Mouse (Mus musculus) activated CD4-positive, CD25-positive, alpha-beta regulatory T cell, adult 9 weeks (primary cell): ENCODE measurements around the gene Rprd1b. TPM values are rescaled to one million over a fixed set of nuclear protein-coding genes. Genes with fewer than 3 reads are reported as not detected.

Source experiments
- polyA plus RNA-seq: library from polyadenylated mRNA; unstranded; fragments of 100-300 nt; shearing (Covaris generic); gene quantifications from one replicate; pipeline ENCODE4 v1.2.1, GENCODE M21; 2017

Gene Rprd1b
- polyA plus RNA-seq: 50.3 TPM

DNA sequence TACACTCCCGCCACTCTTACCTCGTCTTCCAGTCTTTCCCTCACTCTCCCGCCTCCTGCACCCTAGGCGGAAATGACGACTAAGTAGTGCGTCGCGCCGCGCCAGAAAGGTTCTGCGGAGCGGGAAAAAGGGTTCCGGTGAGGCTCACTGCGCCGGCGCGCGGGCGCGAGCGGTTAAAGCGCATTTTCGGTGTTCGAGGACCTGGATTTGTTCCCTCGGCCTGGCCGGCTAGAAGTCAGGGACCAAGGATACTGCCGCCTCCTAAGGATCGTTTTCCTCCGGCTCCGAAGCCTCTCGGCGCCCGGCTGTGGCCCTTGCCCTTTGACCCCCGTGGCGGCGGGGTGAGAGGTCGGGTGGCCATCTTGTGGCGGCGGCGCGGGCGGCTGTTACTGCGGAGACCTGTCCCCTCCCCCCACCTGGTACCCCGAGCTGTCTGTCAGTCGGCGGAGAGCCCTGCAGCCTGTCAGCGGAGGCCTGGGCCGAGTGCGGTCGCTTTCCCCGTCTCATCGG is at the start of gene Rprd1b, which contains the start of gene Tti1:
Rprd1b (plus strand) TSS at position 144 of the 510 bp plus-strand sequence.
Tti1 (minus strand) TSS at position 80 of the 510 bp plus-strand sequence.

GRCm38 (mm10) chr2:158146223-158146622 is 117.9 kb downstream of the Rprd1b start, which contains the start of gene Tgm2:
Gene Tgm2 (minus strand): TSS chr2:158146436.

Other genes starting within 250 kb of the Rprd1b start
- not detected for gene Vstm2l, start 113.8 kb upstream of the Rprd1b start, polyA plus RNA-seq
- 30.4 TPM for gene Tti1, start 64 bp upstream of the Rprd1b start, polyA plus RNA-seq
- 6.1 TPM for gene Tgm2, start 117.9 kb downstream of the Rprd1b start, polyA plus RNA-seq
- not detected for gene D630003M21Rik, start 200.7 kb downstream of the Rprd1b start, polyA plus RNA-seq
- gene Bpi, start 229.6 kb downstream of the Rprd1b start, polyA plus RNA-seq: not detected